Mouse (Mus musculus): Measurements from ENCODE around the gene Fam120a.

Gene Fam120a

DNA sequence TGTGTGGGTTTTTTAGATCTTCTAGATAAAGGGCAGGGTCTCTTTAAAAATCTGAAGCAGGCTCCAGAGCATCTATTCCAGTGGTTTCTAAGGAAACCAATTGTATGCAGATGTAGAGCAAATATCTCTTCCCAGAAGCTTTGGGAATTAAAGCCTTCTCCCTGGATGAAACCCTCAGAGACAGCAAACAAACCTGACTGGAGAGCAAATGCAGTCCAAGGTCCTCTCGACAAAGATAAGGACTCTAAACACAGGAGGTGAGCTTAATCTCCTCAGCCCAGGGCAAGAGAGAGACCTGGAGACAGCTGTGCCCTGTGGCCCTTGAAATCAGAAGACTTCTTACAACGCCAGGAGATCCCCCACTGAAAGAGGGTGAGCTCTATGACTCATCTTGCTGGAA lies 114.3 kb downstream of the Fam120a start:
- no peak for DNase-seq (ENCODE audit: low read depth, low spot score)

DNA sequence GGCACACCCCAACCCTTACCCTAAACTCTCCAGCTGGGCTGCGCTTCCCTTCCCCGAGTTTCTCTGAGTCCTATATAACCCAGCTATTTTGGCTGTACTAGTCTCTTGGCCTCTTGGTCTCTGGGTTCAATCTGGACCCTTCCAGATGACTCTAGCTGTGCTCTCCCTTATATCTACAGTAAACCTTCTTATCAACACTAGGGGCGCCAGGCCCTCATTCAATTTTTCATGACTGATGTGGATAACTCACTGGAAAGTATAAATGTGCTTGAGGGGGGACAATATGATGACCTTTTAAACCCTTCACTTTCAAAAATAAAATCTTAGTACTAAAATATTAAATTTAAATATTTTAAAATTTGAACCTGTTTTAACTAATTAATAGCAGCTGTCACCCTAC lies 115.0 kb downstream of the Fam120a start:
- peak; percentile 33 for DNase-seq (ENCODE audit: low read depth, low spot score)

DNA sequence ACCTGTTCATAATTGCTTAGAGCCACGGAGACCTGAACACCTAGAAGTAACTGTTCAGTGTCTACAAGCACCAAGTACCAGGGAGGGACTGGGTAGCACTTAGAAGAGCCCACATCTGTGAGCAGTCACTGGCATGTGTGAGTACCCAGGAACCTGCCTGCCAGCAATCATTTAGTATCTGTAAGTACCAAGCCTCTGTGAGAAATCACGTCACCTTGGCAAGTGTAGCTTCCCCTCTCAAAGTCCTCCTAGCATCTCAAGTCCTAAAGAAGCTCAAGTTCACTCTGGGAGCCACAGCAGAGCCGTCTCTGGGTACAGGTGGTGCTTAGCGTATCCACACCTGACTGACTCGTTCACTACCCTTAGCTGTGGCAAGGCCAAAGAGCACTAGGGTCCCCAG lies 116.1 kb downstream of the Fam120a start:
- DNase-seq (ENCODE audit: low read depth, low spot score) = no peak

DNA sequence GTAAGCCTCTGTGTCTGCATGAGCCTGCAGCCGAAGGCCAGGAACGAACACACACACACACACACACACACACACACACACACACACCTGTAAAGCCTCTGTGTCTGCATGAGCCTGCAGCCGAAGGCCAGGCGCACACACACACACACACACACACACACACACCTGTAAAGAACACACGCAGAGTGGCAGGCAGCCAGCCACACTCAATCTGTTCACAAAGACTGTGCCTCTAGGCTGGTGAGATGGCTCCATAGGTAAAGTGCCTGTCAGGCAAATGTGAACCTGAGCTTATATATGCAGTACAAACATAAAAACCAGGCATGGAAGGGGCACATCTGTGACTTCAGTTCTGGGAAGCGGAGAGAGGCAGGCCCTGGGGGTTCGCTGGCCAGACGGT lies 117.0 kb downstream of the Fam120a start:
- no peak for DNase-seq (ENCODE audit: low read depth, low spot score)

DNA sequence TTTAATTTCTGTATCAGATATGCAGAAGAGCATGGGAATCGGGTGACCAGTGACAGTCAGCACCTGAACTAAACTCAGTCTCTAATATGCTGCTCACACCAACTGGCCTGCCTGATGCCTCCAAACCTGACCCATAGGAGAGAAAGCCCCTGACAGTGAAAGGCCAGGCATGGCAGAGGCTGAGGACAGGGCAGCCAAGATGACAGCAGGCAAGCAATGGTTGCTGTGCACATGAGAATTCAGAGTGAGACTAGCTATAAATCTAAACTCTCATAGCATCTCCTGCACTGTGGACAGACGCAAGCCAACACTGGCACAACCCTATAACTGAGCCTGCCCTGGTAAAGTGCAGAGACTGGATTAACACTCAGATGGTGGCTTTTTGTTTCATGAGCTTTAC lies 117.5 kb downstream of the Fam120a start:
- no peak for DNase-seq (ENCODE audit: low read depth, low spot score)

DNA sequence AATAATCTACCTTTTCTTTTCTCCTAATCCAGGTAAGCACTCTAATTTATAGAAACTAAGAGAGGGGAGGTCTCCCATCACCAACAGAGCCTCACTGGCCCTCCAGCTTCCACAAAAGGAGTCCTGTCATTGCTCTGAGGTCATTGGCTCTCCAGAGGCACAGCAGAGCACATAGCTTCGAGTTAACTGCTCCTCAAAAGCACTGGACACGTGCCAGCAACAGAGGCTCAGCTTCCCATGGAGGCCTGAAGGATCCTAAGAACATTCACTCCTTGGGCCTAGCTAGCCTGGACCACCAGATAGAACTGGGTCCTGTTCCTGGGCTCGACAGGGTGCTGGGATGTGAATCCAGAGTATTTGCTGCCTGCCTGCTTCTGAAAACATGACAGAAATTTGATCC lies 118.7 kb downstream of the Fam120a start:
- DNase-seq (ENCODE audit: low read depth, low spot score) = no peak

DNA sequence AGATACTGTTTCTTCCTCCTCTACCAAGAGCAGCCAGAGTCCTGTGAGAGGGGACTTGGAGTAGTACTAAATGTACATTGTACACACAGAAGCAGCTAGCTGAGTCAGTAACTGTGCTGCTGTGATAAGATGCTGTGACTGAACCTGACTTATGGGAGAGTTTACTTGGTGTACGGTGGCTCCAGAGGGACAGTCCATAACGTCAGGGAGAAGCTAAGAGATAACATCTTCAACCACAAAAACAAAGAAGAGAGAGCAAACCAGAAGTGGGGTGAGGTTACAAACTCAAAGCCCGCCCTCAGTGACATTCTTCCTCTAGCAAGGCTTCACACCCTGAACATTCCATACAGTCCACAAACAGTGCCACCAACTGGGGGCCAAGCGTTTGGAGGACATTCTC lies 122.5 kb downstream of the Fam120a start:
- DNase-seq (ENCODE audit: low read depth, low spot score) = peak; percentile 75

DNA sequence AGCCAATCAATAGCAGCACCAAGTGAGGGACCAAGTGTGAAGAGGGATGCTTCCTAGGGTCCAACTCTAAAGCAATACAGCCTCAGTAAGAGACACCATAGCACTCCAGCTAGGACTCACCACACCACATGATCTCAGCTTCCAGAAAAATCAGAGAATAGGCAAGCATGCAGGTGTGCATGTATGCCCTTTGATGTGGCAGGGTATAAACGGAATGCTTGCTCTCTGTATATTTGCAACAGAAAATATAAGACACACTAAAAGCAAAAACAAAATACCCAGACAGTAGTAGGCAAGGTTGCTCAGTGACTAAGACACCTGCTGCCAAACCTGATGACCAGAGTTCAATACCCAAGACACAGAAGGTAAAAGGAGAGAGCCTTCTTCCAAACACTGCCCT lies 124.3 kb downstream of the Fam120a start:
- no peak for DNase-seq (ENCODE audit: low read depth, low spot score)

DNA sequence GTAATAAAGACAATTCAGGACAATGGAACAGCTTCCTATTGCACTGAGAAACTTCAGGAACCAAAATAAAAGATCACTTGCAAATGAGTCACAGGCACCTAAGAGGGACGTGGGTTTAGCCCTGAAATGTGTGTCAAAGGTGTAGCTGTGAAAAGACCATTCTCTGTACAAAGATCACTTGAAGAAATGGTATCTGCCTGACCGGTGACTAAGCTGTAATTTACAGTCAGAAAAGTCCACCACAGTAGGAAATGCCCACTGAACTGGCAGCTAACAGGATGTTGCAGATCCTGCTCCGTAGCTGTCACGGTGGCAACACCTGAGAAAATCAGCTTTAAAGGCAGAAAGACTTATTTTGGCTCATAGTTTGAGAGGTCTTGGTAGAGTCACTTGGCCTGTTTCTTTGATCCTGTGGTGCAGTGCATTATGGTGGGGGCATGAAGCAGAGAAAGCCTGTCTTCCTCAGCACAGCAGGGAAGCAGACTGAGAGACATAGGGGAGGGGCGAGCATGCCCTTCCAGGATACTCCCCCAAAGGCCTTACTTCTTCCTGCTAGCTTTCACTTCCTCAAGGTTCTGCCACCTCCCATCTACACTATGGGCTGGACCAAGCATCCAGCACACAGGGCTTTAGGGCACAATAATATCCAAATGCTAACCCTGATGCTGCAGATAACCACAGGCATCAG lies 125.8 kb downstream of the Fam120a start:
- DNase-seq (ENCODE audit: low read depth, low spot score) = peak; percentile 28

DNA sequence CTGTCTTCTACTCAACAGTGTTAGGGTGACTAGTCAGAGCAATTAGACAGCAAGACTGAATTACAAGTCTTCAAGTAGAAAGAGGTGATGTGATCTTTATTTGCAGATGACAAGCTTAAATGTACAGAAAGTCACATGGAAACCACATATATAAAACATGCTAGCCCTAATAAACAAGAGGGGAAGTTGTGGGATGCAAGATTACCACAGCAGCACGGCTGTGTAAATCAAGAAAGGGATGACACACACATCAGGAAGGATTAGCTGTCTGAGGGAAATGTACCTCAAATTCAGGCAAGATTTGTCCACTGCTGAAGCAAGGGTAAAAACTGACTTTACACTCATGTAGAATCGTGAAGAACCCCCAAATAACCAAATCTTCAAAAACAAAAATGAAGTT lies 129.5 kb downstream of the Fam120a start:
- DNase-seq (ENCODE audit: low read depth, low spot score) = no peak

DNA sequence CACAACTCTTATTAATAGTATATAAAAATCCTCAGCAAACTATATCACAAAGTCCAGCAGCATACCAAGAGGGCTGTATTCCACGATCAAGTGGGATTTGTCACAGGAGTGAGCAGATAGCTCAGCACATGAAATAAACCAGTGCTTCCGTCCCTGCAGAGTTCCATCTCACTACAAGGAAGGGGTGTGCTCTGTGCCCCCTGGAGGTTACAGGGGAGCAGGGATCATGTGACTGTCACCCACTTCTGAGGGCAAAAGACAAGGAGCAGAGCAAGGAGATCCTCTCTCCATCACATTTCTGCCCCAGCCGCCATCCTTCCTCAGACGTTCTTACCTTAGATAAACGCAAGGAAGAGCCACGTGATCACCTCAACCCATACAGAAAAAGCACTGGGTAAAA lies 130.3 kb downstream of the Fam120a start:
- no peak for DNase-seq (ENCODE audit: low read depth, low spot score)

DNA sequence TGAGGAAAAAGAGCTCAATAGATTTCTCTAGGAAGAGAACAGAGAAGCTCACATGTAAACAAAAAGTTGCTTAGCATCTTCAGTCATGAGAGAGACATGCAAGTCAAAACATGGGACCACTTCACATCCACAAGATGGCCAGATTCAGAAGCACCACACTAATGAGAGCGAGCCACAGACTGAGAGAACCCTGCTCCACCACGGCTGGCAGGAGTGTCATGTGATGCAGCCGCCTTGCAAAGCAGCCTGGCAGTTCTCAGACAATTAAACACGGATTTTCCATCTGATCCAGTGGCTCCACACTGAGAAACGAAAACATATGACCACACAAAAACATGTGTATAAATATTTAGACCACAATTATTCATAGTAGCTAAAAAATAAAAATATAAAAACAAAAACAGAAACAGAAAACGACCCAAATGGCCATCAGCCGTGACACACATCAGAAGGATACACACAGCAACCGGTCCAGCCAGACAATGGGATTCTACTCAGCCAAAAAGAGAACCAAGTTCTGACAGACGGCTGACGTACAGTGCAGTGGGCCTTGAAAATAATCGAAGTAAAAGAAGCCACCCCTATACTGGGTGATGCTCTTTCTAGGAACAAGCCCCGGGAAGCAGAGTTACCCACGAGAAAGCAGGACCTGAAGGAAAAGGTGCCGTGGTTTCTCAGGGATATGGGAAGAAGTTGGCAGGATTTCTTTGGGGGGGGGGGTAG lies 137.1 kb downstream of the Fam120a start:
- DNase-seq (ENCODE audit: low read depth, low spot score) = no peak

DNA sequence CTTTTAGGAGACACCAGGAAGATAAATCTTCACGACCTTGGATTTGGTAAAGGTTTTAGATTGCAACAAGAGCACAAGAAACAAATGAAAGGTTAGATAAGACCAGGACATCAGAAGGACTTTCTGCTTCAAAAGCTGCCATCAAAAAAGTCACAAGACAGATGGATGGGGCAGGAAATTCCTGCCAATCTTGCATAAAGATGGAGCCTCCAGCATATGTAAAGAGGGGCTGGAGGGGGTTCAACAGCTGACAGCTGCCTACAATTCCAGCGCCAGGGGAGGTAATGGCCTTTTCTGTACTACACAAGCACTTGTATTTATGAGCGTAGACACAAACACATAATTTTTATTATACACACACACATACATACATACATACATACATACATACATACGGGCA lies 138.0 kb downstream of the Fam120a start:
- DNase-seq (ENCODE audit: low read depth, low spot score) = no peak

Measured in R1 (cell line).